Mouse (Mus musculus) forelimb bud, embryonic 11.5 days (tissue): ENCODE measurements at regions not wholly inside any gene's neighbourhood (a gene's known extent, or its start where the extent isn't known, plus 50 kb on each side); places are given as distances from the start of the nearest gene placed in this dataset.

Source experiments
- DNase-seq: peaks from one replicate; pipeline ENCODE4 v3.0.0-alpha.2; 2012; ENCODE audit warnings: low read depth, low spot score

DNA sequence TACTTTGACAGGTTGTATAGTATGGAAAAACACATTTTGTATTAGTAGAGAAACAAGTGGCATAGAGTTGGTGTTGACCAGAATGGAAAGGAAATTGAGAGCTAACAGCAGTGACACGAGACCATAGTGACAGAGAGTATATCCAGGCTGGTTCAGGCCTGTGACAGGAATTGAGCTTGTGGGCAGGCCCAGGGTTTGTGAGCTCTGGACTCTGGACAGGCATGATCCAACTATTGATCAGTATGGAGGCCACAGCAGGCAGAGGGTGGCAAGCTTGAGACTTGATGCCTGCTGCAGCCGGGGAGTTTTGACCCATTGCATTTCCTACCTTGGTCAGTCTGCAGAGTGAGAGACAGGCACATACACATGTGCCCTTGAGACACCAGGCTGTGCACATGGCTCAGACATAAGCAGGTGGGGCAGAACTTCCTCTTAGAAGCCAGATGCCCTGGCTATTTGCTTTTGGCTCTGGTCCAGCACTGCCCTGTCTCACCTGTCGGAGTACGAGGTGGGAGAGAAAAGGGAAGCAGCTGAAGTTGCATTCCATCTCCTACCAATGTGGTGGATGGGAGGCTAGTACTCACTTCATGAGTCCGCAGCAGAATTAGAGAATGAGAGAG, 1006.2 kb upstream of the Cdh20 start:
- no peak for DNase-seq

GRCm38 (mm10) chr1:103762745-103763144, 1005.6 kb upstream of the Cdh20 start:
- no peak for DNase-seq

DNA sequence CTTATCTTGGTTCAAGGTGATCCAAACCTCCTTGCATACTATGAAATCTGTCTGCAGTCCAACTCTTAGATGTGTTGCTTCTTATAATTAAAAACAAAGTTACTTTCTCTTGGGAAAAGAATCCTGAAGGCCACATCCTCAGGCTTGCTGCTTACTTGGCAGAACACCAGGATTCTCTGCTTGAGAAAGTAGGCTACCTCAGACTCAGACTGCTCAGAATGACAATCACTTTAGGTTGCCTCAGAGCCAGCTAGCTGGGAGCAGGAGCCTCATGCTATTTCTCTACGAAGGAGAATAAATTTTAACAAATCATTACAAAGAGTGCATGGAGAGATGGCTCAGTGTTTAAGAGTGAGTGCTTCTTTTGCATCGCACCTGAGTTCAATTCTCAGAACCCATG, 1001.0 kb upstream of the Cdh20 start:
- no peak for DNase-seq

- DNase-seq: no peak
These were observed 983.6 kb upstream of the Cdh20 start for GRCm38 (mm10) chr1:103784692-103785091.

DNA sequence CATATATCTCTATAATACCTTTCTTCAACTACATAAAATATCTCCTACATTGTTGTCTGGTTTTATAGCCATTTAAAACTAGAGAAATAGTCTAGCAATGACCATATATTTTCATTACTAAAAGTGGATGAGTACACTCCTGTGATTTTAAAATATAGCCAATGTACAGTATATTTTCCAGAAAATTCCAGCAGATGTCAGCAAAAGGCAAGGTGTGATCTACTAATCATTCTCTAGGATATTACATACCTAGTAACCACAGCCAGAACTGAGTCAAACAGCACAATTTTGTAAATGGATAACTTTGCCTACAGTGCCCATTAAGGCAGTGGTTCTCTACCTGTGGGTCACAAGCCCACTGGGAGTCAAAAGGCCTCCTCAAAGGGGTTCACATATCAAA, 972.0 kb upstream of the Cdh20 start:
- DNase-seq: no peak

DNA sequence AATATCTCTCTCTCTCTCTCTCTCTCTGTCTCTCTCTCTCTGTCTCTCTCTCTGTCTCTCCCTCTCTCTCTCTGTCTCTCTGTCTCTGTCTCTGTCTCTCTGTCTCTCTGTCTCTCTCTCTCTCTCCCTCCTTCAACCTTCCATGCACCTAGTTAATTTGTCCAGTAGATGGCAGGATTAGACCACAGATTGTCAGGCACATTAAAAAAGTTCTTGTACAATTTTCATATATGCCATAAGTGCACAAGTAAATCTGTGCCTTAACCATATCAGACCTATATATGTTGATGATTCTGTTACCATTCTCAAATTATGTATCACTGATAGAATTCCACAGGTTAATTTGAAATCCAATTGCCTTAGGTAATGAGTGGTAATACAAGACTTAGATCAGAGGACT, 969.0 kb upstream of the Cdh20 start:
- peak; percentile 54 for DNase-seq

- no peak for DNase-seq
These were observed 950.4 kb upstream of the Cdh20 start for GRCm38 (mm10) chr1:103817946-103818345.
